Mouse (Mus musculus) ES-CJ7 (cell line): ENCODE measurements at regions not wholly inside any gene's neighbourhood (a gene's known extent, or its start where the extent isn't known, plus 50 kb on each side); places are given as distances from the start of the nearest gene placed in this dataset.

ENCODE experiments used
- DNase-seq: peaks from one replicate; pipeline ENCODE4 v3.0.0; 2011; ENCODE audit warnings: low read depth, low spot score

DNA sequence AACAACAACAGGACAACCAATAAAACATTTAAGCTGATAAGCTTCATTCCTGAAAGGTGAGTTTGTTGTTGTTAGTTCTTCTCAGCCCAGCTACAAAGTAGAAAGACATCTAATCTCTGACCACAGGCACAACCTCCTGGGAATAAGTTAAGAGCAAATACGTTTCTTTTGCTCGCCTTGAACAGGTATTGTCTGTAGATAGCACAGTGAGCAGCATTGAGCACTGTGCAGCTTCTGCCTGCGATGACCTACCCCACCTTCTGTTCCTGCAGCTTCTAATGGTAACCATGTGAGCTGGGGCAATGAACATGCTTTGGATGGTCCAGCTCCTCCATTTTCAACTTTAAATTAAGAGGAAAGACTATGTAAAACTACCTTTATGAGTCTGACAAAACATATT is 509.8 kb upstream of the Adgrl2 start:
- DNase-seq, result no peak

DNA sequence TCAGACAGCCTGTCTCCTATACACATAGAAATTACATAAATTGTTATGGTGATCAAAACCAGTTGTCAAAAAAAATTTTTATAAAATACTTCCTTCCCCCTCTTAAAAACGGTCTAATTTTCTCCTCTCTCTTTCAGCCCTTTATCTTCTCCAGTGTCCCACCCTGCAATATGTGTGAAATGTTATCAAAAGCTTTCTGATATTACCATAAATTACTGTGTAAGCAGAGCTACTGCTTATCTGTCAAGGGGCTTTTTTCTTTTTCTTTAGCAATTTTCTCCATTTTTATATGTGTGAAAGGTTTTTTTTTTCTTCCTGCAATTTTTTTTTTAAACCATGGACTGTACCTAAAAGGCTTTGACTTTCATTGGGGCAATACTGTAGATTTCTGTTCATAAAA is 508.4 kb upstream of the Adgrl2 start:
- no peak for DNase-seq

DNA sequence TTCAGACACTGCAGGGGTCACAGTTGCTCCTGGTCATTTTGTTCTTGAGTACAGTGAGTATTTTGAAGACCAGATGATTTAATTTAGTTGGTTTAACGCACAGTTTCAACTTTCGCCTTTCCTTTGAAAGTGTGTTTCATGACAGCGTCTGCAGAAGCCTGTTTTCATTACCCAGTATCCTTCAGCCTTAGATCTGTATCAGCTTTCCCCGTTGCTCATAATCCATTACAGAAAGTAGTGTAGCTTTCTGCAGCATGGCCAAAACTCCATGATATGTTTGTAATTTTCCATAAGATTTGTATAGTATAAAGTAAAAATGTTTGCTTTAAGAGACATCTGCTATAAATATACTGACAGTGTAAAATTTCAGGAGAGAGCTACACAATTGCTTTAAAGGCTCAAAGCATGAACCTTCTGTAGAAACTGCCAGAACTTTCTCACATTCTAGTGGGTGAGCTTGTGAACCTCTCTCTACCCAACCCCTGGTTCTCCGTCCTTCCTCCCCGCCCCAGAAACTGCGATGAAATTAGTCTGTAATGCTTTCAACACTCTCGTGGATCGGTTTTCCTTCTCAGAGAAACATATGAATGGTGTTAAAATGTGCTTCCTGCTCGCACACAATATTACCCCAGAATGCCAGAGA is 506.6 kb upstream of the Adgrl2 start:
- no peak for DNase-seq

DNA sequence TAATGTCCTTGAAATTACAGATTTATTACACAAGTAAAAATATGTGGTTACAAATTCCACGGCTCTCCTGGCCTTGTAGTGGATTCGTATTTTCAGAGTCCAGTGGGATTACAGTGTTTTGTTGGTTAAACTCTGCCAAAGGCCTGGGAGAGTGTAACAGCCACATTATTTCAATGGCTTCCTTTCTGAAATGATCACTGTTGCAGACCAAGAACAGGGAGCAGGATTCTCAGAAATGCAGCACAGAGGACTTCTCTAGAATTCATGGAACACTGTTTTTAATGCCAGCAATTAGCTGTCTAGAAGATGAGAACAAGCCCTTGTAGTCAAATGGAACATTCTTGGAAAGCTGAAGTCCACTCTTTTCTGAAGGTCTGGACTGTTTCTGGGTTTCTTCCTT is 505.8 kb upstream of the Adgrl2 start:
- no peak for DNase-seq

DNA sequence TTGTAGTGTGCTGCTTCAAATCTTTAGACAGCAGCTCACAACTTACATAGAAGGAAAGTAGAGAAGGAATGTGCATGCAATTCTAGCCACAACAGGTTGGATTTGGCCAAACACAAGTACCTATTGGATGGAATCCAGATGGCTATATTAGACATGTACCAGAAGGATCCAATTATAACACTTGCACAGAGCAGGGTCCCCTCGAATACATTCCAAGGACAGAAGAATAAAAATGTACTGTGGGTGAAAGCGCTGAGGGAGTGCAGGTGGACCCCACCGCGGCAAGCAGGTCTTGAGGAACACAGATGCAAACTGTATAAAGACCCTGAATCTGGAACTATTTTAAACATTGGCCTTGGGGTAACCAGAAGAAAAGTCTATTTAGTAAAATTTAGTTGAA is 497.8 kb upstream of the Adgrl2 start:
- DNase-seq, result no peak

DNA sequence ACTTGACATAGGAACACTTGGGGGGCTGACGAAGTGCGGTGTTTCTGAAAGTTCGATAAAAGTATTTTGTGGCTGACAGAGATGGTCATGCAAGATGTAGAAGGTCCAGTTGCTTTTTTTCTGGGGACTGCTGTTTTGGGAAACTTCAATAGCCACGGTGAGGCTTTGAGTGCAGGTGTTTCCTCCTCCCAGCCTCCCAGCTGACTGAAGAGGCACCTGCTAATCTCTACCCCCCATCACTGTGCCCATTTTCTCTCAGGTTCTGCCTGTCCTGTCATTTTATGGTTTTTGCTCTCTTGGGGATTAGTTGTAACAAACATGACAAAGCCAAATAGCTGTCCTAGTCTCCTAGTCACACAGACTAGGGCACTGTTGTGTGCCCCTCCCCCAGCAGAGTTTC is 495.1 kb upstream of the Adgrl2 start:
- DNase-seq, result no peak

DNA sequence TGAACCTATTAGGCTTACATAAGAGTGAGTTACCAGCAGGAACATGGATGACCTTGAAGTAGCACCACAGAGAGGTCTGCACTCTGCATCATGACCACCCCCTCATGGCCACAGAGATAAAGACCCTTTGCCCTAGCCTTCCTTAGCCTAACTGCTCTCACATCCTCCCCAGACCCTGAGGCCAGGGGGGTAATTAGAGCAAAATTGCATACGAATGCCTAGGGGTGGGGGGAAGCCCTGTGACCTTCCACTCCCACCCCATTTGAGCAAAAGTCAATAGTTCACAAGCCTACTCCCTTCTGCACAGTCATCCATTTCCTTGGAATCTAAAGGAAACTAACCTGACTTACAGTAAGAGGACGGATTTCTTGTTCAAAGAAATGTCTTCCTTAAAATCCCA is 494.0 kb upstream of the Adgrl2 start:
- peak; percentile 85 for DNase-seq

DNA sequence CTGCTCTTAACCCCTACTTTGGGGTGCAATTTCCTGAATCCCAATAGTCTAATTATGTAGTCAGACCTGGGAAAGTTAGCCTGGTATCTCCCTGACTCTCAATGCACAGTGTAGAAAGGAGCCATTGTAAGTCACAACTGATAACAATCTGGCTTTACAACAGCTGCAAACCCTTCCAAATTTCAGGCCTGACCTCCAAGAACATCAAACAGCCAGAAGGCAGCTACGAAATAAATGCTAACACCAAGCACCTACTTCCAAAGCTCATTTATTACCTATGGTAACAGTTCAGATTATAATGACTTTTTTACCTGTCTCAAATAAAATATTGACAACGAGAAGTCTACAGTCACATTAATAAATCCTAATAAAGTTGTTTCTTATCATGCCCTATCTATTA is 485.8 kb upstream of the Adgrl2 start:
- DNase-seq, result no peak

DNA sequence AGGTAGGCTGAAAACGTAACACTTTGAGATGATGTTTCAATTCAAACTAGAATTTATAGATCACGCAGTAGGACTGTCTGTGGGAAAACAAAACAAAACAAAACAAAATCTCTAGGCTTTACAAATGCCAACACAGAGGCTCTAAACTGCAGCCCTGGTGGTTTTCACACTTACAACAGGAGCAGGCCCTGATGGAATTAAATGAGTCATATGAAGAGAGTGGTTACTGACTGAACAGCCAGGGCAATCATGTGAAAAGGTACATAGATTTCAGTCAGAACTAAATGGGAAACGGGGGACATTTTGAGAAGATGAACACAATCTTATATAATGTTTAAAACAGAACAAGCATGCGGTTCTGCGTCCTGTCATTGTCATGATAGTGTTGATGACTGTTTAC is 476.6 kb upstream of the Adgrl2 start:
- DNase-seq, result no peak

DNA sequence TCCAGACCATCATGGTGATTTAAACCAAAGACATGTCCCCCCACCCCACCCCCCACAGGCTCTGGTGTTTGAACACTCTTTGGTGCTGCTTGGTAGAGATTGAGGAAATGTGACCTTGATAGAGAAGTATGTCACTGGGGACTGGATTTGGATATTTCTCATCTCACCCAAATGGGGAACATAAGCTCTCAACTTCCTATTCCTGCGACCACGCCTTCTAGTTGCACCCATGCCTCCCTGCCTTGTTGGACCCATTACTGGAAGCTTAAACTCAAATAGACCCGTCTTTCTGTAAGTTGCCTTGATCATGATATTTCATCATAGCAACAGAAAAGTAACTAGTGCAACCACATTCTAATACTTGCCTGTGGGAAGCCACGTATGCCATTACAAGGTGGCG is 474.2 kb upstream of the Adgrl2 start:
- DNase-seq, result no peak

DNA sequence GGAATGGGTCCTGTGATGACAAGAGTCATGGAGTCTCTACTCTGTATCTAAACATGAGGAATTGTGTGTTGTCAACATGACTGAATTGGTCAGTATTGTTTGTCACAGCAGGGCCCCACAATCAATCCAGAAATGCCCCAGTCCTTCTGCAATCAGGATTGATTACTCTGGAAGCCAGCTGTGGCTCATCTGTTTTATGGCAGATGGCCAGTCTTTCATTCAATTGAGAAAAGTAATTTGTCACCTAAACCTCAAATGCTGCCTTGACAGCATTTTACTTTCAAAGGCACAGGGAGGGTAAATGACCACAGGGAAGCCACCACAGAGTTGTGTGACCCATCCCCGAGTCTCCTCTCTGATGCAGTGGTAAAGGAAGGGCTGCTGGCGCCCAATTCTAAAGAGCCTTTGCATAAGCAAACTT is 471.8 kb upstream of the Adgrl2 start:
- no peak for DNase-seq

DNA sequence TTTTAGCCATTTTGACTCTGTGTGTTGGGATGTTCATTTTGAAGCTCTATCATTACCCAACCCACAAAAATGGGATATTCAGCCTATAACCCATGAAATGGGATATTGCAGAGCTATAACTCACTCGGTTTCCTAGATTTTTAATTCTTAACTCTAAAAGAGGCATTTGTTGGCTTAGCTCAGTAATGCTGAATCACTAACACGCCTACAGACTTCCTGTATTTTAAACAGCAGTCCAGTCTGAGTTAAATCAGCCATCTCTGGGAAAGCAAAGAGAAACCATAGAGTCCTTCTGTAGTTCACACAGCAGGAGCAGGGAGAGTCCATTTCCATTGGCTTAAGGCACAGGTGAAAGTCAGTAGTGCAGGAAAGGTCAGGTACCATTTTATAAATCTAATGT is 471.3 kb upstream of the Adgrl2 start:
- DNase-seq, result no peak

DNA sequence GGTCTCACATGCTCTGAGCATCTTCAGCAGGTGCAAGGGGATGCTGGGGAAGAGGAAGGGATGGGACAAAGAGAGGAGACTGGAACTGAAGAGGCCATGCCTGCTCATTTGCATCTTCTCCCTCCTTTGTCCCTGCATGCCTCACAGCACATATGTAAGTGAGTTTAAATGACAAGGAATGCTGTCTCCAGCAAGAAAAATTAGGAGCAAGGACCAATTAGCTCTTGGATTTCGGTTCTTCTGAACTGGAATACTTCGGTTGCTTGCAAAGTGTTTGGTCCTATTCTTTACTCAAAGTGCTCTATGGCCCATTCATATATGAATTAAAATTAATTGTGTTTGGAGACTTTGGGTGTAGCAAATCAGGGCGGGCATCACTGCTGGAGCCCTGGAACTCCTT is 459.0 kb upstream of the Adgrl2 start:
- no peak for DNase-seq

DNA sequence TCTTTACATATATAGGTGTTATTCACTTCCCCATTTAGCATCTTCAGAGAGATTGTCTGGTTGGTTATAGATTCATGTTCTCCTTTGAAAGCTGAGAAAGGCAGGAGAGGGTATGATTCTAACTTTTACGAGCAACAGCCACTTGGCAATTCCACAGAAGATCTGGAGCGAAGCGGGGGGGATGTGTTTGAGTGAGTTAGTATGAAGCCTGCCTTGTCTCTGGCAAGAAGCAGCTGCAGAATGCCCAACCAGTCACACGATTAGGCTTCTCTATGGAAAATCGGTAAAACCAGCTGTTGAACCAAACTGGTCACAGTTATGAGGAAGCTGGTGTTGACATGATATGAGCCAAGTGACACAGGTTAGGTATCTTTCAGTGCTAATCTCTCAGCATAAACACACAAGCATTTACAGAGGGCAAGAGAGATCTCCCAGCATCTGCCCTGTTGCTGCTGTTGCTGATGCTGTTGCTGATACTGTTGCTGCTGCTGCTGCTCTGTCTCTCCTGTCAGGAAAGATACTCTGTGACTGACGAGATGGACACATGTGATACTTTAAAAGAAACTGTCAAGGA is 455.7 kb upstream of the Adgrl2 start:
- no peak for DNase-seq

DNA sequence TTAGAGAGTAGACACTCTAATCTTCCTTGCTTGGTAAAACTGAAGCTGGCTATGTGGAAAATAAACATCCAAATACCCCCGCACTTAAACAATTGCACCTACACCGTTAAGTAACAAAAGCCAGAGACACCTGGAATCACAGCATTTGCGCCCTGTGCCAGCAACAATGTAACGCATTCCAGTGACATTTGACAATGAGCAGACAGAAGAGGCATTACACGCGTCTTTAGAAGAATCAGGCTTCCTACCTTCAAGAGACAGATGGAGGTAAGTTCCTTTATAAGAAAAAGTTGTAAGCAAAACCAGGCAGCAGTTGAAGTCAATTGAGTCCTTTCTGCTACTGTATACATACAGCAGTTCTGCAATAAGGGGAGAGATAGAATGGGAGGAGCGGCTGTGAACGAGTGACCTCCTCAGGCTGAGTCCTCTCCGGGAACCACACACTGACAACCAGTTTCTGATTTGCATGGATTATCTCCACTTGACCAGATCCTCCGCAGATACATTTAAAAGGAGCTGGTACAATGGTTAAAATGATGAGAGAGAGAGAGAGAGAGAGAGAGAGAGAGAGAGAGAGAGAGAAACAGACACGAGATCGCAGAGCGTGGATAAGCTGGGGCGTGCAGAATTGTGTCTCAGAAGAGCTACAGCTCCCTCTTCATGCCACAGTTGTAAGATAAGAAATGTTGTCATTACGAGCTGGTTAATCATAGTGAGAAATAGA is 454.7 kb upstream of the Adgrl2 start:
- DNase-seq, result no peak

DNA sequence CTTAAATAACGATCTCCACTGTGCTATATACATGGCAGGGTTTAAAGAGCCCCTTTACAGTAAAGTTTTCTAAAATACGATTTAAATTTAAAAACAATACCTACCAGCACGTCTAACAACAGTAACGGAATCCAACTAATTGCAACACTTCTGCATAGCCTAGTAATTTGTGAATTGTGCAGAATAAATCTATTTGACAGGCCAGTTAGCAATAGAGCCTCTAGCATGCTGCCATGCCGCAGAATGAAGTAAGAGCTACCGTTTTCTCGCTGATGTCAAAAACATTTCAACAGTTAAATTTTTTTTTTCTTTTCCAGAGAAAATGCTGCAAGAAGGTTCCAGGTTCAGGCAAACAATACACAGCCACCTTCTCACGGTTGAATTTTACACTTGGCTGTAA is 454.0 kb upstream of the Adgrl2 start:
- no peak for DNase-seq

DNA sequence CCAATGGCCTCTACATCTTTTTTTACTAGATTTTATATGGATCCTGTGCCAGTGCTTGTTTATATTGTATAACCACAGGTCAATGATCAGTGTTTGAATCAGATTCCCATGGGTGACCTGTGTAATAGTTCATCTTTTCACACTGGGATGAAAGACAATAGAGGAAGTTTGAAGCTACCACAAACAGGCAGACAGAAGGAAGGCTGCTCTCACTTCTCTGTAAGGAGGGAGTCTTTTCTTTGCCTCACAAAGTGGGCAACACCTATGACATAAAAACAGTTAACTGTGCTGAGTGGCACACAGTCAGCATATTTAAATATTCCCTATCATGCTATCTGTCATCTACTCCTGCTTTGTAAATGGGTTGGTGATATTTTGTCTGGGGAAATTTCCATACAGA is 450.9 kb upstream of the Adgrl2 start:
- no peak for DNase-seq

DNA sequence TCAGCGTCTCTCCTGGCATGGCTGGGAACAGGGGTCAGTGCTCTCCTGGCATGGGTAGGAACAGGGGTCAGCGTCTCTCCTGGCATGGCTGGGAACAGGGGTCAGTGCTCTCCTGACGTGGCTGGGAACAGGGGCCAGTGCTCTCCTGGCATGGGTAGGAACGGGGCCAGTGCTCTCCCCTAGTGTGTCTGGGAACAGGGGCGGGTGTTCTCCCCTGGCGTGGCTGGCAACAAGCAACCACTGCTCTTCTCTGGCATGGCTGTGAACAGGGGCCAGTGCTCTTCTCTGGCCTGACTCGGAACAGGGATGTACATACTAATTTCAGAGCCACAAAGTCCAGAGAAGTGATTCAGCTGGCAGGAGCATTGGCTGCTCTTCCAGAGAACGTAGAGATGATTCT is 447.4 kb upstream of the Adgrl2 start:
- no peak for DNase-seq

DNA sequence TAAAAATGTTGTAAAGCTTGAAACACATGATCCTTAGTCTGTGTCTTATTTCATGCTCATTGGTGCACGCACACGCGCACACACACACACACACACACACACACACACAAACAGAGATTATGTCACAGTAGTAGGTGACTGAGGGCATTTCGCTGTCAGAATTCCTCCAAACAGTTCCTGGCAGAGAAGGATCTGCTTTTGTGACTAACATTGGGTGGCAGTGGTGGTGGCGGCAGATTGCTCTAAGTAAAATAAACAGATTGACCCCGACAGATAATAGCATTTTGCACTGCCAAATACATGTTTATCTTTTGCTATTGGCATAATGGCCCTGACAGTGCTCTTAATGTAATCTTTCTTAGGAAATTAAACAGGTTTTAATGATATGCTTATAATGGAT is 446.6 kb upstream of the Adgrl2 start:
- no peak for DNase-seq

DNA sequence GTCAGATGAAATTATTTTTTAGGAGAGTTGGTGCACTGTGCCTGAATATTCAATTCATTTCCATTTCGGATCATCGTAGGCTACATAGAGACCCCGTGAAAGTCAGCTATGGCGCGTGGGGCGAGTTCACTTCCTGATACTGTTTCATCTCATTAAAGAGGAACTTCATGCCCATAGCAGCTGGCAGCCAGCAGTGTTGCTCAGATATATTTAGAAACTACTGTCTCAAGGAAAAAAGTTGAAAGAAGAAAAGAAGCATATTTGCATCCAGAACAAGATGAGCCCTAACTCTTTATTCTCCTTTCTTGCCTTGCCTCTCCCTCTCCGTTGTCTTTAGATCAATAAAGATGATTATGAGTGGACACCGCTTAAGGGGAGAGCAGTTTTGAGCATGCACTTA is 446.1 kb upstream of the Adgrl2 start:
- no peak for DNase-seq

DNA sequence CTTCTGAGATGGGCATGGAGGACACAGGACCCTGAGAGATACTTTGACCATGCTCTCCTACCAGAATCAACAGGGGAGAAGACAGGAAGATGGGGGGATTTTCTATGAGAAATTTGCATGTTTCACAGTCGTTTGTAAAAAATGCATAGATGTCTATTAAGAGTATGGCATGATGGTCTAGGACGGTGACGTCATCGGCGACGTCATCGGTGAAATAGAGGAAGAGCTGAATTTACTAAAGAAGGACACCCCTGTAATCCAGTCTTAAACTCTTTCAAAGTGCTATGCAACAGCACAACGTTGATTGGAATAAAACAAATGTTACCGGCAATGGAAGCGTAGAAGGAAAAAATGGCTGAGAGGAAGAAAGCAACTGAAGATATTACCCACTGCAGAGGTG is 441.4 kb upstream of the Adgrl2 start:
- DNase-seq, result no peak

DNA sequence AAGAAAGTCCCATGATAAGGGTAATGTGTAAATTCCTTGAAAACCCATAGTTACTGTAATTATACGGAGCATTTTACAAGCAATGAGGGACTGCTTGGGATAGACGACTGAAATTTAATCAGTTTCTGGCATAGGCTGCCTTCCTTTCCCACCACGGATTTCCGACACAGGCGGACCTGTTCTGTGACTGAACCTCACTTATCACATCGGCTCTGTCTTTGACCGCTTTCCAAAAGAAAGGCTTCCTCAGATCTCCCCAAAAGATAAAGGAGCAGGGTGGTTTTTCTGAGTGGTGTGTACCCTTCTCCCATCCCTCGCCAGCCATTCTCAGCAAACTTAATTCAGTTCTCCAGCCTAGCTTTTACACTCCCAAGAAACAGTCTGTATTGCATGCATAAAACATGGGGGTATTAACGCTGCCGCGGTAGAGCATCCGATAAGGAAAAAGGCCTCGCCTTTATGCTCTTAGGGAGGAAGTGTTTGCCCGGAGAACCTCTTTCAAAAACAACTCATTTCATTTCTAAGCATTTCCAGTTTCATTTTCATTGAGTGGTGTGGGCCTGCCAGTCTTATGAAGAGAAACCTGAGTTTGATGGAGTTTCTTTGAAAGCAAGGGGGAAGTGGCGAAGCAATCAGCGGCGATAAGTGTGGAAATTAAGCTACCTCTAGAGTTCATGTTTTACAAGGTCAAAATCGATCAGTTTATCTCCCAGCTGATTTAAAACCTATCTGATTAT is 435.8 kb upstream of the Adgrl2 start:
- DNase-seq, result no peak

DNA sequence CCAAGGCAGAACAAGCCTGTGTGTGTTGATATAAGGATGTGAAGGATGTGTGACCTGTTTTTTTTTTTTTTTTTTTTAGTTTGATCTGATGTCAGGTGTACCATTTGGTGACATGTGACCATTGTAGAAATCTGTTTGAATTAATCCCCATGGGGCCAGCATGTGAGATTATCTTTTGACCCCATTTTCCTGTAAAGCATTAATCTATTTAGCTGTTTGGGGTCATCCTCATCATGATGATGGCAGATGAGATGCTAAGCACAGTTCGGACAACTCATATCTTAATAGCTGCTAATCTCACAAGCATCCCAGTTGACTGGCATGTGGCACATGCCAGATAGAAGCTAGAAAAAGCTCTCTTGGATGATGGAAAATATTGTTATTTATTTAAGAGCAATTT is 434.0 kb upstream of the Adgrl2 start:
- no peak for DNase-seq
